Mouse (Mus musculus) yolk sac, embryonic 10.5 days (tissue): ENCODE data around the gene Cacng4.
A peak's percentile ranks its signal among the peaks of the same experiment; 100 is the strongest.

ENCODE experiments used
- DNase-seq: peaks from one replicate; pipeline ENCODE4 v3.0.0-alpha.2; 2017; ENCODE audit warnings: low spot score

The Cacng4 gene

DNA sequence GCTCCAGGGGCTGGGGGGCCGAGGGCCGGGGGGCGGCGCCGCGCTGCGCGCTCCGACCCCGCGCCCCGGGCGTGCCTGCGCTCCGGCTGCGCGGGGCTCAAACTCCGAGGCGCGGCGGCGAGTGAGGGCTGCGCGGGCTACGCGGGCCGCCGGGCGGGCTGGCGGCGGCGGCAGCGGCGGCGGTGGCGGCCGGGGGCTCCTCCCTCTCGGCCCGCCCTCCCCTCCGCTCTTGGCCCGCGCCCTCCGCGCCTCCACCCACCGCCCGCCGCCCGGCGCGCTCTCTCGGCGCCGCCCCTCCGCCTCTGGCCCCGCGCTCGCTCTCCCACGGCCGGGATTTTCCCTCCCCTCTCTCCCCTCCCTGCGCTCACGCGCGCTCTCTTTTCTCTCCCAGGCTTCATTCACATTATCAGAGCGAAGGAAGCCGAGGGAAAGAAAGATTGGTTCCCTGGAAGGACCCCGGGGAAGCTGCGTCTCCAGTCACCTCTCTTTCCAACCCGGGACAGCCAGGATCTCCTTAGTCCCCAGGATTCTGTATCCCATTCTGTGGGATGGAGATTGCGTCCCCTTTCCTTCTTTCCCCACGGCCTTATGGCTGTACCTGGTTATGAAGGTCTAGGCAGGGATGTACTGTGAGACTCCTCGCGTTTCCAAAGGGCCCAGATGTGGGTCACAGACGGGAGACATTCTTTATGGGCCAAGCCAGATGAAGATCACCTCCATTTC lies at the start of gene Cacng4:
Cacng4 (minus strand) TSS at position 11 of the 723 bp plus-strand sequence.
- DNase-seq, result peak; percentile 5

DNA sequence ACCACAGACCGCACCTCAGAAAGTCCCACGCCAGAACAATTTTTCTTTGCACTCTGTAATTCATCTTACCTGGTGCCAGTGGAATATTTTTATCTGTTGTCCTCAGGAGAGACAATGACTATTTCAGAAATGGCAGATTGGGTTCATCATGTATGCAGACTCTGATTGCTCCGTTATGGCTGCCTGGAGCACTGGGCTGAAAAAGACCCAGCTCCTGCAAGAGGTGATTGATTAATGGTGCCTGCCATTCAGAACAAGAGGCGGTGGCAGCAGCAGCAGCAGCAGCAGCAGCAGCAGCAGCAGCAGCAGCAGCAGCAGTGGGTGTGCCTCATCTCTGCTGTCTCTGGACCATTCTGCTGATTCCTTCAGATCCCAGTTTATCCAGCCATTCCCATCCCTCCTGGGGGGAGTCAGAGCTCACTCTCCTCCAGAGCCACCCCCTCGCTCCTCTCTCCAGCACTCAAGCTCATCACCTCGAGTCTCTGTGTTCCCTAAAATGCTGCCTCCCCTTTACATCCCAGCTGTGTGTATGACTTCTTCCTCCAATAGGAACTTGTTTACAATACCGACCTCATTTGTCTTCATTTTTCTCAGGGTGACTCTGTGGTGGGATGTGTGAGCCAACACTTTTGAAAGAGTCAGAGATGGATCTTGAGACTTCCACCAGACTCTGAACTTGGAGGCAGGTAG lies 39.1 kb upstream of the Cacng4 start:
- DNase-seq, result no peak

DNA sequence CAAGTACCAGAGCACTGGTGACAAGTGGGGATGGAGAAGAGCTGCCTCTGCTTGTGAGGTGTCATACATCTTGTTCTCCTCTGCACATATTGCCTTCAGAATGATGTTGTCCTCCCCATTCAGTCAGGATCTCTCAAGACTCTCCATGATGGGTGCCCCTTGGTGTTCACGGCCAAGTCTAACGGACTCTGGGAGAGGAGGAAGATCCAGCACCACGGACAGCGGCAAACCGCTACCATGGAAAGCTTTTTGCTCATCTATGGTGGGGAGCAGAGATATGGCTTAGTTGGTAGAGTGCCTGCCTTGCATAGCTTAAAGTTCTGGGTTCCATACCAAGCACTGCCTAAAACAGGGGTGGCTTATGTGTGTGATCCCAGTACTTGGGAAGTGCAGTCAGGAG lies 22.8 kb upstream of the Cacng4 start:
- DNase-seq, result no peak

DNA sequence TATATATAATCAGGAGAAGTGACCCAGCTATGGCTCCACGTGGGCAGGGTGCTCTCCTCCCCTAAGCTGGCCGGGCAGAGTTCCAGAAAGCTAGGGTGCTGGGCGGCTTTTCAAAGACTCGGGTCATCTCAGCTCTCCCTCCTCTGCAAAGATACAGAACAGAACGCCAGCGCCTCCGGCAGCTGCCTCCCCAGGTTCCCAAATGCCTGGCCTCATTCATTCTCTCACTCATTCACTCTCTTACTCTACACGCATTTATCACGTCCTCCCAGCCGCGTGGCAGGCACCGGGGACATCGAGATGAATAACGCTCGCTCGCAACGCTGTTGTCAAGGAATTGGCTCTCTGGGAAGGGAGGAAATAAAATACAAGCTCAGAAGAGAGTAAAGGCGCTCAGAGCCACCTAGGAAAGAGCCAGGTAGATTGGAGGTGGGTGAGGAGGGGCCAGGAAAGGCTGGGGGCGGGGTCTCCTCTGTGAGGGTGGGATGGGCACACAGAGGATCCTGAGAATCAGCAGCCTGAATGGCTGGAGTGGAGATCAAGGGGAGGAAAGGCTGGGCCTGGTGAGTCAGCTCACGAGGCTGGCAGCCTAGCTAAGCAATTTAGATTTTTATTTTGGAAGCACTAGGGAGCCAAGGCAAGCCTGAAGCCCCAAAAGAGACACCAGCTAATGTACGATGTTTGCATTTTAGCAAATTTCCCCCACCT lies 18.7 kb upstream of the Cacng4 start:
- no peak for DNase-seq

DNA sequence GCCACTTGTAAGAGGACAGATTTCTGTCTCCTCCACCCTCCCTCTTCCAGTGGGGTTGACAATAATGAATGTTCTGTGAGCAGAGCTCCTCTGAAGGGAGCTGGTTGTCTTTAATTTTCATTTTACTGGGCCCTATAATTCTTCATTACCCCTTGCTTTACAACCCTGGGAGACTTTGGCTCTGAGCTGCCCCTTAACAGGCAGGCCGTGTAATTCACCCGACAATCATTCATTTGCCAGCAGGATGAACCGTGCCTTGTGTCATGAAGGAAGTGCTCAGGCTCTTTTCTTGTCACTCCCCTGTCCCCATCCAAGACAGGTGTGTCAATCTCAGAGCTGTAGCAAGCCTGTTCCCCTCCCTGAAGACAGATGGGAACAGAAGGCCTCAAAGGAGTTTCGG lies 18.1 kb upstream of the Cacng4 start:
- no peak for DNase-seq

DNA sequence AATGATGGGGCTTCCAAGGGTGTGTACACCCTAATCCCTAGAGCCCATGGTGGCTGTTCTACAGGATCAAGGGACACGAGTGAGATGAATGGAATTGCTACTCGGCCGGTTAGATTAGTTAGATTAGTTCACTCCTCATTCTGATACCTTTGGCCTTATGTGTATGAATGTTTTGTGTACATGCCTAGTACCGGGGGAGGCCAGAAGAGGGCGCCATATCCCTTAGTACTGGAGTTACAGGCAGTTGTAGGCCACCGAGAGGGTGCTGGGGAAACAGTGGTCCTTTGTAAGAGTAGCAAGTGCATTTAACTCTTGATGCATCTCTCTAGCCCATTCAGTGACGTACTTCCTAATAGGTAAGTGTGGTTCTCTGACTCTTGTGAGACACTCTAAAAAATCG lies 14.2 kb upstream of the Cacng4 start:
- DNase-seq, result no peak

DNA sequence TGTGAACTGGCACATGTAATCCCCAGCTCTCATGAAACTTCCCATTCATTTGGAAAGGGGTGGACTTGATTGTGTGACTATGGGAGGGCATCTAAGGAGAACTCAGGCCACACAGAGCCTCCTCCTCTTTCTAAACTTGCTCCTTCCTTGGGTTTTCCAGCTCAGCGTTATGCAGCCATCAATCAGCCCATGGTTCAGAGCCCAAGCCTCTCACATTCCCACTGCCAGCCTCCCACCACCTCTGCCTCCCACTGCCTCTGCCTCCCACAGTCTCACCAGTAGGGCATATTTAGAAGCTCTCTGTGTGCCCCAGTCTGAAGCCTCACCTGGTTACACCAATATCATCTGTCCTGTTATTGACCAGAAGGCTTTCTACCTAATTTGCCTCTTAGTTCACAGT lies 11.7 kb upstream of the Cacng4 start:
- no peak for DNase-seq

DNA sequence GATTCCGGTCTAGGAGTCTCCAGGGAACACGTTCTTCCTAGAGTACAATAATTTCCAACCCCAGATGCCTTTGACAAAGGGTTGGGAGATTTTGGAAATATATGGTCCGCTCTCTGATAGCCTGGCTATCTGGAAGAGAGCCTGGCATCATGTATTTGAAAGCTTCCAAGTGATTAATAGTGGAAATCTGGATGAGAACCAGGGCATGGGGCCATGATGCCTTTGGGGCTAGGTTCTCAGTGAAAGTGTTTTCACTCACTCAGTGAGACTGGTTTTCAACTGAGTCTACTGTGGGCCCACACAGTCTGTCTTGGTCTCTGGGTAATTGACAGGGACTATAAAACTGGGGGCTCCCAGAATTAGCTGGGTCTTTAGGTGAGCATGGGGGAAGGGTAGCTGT lies 7.6 kb upstream of the Cacng4 start:
- DNase-seq, result no peak

DNA sequence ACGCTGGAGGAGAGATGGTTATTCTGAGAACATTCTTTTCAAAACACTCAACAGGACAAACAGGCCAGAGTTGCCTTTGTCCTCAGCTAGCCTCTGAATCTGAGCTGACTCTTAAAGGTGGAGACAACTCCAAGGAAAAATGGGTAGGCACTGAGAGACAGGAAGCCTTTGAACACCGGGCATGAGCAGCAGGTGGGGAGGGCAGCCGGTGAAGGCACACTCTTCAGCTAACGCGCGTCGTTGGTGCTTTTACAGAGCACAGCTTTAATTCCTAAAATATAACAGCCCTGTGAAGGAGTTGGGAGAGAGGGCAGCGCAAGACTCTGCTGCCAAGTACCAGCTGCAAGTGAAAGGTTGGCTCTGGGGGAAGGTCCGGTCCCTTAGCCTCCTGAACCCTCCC lies 5.0 kb upstream of the Cacng4 start:
- no peak for DNase-seq

DNA sequence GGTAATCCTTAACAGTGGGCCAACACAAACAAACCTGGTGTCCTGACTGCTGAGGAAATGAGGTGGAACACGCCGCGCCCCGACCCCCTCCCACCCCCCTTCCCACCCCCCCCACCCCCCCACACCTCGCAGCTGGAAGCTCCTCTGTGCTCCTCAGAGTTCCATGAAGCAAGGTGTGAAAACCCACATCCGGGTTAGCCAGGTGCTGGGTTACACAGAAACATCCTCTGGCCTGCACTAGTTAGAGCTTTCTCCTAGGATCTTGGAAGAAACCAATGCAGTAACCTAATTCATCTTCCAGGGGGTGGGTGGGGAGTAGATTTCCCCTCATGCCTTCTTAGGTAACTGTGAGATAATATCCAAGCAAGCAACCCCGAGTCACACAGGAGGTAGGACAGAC lies 2.0 kb upstream of the Cacng4 start:
- no peak for DNase-seq

DNA sequence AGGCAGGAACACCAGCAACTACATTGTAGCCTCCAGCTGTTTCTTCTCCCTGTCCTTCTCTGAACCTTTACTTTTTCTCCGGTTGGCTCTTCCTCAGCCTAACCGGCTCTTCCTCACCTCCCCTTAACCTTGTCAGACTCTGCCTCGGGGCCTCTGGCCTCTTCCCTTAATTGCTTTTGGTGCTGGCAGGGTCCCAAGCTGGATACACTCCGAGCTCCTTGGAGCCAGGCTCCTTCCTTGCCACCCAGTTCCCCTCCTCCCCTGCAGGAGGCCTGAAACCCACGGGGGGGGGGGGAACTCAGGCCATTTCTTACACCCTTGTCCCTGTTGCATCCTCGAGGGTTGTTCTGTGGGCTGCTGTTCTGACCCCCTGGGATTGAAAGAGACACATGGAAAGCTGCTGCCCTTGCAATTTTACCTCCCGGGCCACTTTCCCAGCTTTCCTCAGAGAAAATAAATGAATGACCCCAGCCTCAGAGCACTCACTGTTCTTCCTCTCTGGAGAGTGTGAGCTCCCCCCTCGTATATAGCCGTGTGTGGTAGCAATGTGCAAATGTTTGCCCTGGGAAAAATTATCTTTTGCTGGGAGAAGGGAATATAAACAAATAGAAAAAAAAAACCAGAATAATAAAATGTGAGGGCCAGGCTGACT lies 1.2 kb upstream of the Cacng4 start:
- DNase-seq, result no peak

DNA sequence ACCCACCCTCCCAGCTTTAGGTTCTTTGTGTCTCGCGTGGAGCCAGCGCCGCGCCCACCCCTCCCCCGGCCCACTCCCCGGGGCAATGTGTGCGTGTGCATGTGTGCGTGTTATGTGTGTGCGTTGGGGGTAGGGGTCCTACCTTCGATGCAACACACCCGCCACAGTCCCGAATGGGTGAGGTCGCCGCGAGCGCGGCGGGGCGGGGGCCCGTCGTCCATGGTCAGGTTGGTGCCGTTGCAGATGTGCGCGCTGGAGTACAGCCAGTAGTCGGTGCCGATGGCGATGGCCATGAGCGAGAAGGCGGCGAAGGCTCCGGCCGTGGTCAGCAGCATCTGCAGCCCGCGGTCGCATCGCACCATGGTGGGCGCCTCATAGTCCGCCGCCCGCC lies 259 bp downstream of the Cacng4 start:
- DNase-seq, result peak; percentile 29

DNA sequence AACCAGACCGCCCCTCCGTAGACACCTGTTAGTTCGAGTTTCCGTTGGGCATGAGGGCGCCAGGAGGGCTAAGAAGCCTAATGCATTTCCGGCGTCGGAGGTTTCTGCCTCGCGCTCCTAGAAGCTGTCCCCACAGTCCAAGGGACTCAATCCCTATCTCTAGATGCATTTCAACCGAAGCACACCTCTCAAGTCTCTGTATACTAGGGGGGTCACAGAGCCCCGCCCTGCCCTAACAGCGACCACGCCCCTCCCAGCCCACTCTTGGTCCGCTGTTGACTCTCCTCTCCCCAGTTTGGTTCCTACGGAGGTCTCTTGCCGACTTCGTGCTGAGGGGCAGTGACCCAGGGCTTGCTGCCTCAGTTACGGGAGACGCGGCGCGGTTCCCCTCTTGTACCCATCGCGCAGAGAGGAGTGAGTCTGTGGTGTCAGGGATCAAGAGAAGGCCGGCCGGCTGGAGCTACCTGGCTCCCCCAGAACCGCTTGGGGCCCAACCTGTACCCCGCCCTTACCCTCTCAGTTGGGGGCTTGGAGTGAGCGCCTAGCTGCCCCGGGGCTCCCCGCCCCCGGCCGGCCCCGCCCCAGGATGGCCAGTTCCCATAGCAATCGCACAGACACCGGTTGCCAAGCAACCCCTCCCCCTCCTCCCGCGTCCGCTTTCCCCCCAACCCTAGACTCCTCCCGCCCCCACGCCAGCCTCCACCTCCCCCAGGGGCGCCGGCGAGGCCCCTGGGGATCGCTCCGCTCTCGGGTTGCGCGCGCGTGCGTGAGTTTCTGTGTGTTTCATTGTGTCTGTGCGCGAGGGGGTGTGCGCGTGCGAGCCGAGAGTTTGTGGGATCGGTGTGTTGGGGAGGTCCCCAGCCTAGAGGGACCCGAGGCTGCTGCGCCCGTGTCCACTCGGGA lies 906 bp downstream of the Cacng4 start:
- DNase-seq, result peak; percentile 9

DNA sequence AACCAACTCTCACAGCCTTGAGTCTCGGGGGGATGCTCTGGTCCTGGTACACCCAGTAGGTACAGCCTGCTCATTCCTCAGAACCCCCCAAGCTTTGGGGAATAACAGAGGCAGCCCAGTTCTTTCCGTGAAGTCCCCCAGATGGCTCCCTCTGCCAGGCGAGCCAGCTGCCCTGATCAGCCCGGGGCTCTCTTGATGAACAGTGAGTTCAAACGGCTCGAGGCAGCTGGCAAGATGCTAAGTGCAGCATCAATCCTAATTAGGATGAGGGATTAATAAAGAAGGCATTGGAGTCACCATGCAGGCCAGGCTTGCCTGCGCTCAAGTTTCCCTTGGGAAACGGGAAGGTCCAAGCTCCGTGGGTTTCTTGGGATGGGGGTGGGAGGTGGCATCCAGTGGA lies 2.2 kb downstream of the Cacng4 start:
- no peak for DNase-seq

DNA sequence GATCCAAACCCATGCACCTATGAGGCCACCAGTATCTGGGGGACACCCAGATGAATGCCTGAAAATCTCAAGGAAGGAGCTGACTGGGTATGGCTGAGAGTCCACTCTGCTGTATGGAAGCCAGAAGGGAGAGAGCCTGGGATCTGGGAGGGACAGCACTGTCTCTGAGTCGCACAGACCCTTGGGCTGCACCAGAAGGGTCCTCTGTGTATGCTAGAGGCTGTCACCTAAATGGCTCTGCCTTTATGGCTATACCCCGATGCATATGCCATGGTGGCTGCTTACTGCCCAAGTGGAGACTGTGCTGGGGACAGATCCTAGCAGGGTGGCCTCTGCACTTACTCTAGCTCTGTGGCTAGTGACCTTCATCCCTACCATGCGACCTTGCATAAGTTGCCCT lies 8.6 kb downstream of the Cacng4 start:
- DNase-seq, result no peak

DNA sequence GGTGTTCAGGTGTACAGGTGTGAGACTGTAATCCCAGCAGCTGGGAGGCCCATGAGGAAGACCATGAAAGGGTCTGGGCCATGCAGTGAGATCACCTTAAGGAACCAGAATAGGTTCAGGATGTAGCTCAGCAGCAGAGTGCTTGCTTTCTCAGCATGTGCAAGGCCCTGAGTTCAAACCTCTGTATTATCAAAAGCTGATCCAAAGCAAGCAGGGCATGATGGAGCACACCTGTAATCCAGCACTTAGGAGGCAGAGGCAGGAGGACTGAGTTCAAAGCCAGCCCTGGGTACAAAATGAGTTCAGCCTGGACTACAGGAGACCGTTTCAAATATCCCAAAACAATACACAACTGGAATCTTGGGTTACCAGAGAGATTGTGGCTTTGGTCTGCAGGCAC lies 9.1 kb downstream of the Cacng4 start:
- DNase-seq, result no peak

DNA sequence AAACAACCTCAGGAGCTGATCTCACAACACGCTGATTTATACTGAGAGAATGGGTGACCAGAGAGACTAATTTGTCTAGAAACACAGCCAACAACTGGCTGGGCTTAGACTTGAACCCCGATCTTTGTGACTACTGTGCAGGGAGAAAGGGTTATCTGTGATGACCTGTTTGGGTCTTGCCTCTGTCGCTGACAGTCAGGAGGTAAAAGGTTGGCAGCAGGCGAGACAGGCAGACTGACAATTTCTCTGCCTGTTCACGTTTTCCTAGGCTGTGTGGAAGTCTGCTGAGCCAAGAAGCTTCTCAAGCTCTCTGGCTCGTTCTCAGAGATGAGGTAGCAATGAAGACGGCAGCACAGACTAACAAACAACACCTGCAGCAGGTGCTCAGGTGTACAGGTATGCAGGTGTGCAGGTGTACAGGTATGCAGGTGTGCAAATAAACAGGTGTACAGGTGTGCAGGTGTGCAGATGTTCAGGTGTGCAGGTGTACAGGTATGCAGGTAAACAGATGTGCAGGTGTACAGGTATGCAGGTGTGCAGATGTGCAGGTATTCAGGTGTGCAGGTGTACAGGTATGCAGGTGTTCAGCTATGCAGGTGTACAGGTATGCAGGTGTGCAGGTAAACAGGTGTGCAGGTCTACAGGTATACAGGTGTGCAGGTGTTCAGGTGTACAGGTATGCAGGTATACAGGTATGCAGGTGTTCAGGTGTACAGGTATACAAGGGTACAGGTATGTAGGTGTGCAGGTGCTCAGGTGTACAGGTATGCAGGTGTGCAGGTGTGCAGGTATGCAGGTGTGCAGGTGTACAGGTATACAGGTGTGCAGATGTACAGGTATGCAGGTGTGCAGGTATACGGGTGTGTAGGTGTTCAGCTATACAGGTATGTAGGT lies 10.2 kb downstream of the Cacng4 start:
- no peak for DNase-seq

DNA sequence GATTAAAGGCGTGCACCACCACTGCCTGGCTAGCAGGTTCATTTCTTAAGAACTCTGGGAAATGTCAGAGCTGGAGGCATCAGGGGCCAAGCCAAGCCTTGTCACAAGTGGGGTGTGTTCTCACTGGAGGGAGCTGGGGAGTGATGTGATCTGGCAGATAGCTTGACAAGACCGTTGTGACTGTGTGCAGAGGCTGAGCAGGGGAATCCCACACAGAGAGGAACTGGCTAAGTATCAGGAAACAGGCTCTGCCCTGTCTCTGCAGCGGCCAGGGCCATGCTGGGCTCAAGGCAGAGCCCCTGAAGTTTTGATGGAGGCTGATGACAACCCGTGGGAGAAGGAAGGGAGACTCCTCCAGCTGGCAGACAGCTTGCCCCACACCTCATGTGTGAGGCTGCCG lies 11.8 kb downstream of the Cacng4 start:
- no peak for DNase-seq

DNA sequence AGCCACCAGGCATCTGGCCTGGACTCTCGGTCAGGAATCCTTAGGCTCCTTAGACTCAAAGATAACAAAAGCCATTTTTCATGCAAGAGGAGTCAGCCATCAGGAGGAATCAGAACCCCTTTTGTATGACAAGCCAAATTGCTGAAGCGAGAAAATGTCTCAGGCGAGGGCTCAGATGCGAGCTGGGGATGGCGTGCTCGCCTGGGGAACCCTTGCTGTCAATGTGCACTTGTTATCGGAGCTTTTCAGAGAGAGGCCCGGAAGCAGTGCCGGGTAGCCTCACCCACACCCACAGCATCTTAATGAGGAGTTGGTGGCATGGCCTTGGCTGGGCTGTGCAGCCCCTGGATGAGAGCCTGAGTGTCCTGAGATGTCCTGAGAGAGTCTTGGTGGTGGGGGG lies 15.5 kb downstream of the Cacng4 start:
- DNase-seq, result no peak

DNA sequence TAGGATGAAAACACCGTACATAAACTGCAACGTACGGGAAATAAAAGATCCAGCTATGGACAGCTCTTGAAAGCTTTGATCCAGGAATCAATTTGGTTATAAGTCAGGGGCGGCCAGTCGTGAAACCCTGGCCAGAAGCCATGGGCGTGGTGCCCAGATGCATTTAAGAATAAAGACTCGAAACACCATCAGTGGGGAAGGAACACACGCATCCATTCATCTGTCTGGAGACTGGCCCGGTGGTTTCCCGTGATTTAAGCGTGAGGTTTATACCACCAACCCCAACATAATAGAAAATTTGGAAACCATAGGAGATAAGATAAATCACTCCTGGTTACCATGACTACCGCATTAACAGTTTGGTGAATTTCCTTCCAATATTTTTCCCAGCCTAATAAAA lies 16.9 kb downstream of the Cacng4 start:
- DNase-seq, result no peak

DNA sequence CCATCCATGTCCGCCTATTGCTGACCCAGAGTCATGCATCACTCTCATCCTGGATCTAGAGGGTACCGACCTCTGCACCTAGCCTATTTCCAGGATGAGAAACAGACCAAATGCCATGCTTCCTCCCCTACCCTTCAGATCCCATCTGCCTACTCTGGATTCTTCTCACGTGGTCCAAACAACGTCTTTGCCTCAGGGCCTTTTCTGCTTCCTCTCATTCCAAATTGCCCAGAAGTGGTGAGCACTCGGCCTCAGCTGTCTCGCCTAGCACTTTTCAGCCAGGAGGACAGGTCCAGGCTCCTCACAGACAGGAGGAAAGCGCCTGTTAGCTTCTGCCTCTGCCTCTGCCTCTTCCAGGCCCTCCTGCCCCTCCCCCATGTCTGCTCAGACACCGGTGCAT lies 21.0 kb downstream of the Cacng4 start:
- no peak for DNase-seq
